Mouse (Mus musculus) lung, postnatal 0 days (tissue): ENCODE measurements at regions not wholly inside any gene's neighbourhood (a gene's known extent, or its start where the extent isn't known, plus 50 kb on each side); places are given as distances from the start of the nearest gene placed in this dataset.
A peak's percentile ranks its signal among the peaks of the same experiment; 100 is the strongest.

Experiments used
- ATAC-seq: fragments of 200-750 bp; cut with Nextera tagmentation; 2 replicates; pipeline ENCODE4 v1.8.0; 2017; ENCODE audit warnings: moderate library complexity
- DNase-seq: peaks from one replicate; pipeline ENCODE4 v3.0.0-alpha.2; 2016; ENCODE audit warnings: low spot score
- H3K27ac ChIP-seq: fragments of 300-500 bp; sonication (generic); 2 replicates; pipeline ENCODE4 v1.5.1; 2014; ENCODE audit warnings: antibody characterized with exemption, mild to moderate bottlenecking, low read length, mixed read lengths
- H3K27me3 ChIP-seq: fragments of 300-500 bp; sonication (generic); replicated peaks from 2 replicates; pipeline ENCODE4 v1.6.1; 2014; ENCODE audit warnings: low read length, mixed read lengths; ENCODE audit not compliant: insufficient read depth
- H3K36me3 ChIP-seq: fragments of 300-500 bp; sonication (generic); 2 replicates; pipeline ENCODE4 v1.6.1; 2014; ENCODE audit warnings: low read length, mixed read lengths; ENCODE audit not compliant: insufficient read depth
- H3K4me1 ChIP-seq: fragments of 300-500 bp; sonication (generic); 2 replicates; pipeline ENCODE4 v1.6.1; 2014; ENCODE audit warnings: antibody characterized with exemption, low read depth, low read length, mixed read lengths; ENCODE audit not compliant: insufficient read depth
- H3K4me2 ChIP-seq: fragments of 300-500 bp; sonication (generic); replicated peaks from 2 replicates; pipeline ENCODE4 v1.6.1; 2014; ENCODE audit warnings: low read depth, mild to moderate bottlenecking, low read length, moderate library complexity, mixed read lengths
- H3K4me3 ChIP-seq: fragments of 300-500 bp; sonication (generic); 2 replicates; pipeline ENCODE4 v1.5.1; 2014; ENCODE audit warnings: low read depth, low read length
- H3K9ac ChIP-seq: fragments of 300-500 bp; sonication (generic); replicated peaks from 2 replicates; pipeline ENCODE4 v1.6.1; 2014; ENCODE audit warnings: low read depth, mild to moderate bottlenecking
- H3K9me3 ChIP-seq: fragments of 300-500 bp; sonication (generic); 2 replicates; pipeline ENCODE4 v1.6.1; 2016; ENCODE audit warnings: low read length, mixed read lengths
- CTCF ChIP-seq: IDR thresholded peaks from 2 replicates; pipeline ENCODE4 v1.5.1; 2016; ENCODE audit warnings: antibody characterized with exemption, mild to moderate bottlenecking
- EP300 ChIP-seq: IDR thresholded peaks from 2 replicates; pipeline ENCODE4 v1.6.1; 2016; ENCODE audit warnings: antibody characterized with exemption, mild to moderate bottlenecking, control low read depth
- WGBS: fragments of 180-500 bp; shearing (Covaris S2); extraction: QIAGEN DNeasy Blood & Tissue Kit; methylation state at CpG from one replicate; pipeline ENCODE4 v1.1.7; 2014; 5-methylcytosine and 5-hydroxymethylcytosine counted together

- Histone ChIP-seq H3K4me2 (no peak overlapping the region), H3K36me3 (no peaks in the 10 kb centered on the region), H3K9ac (no peak overlapping the region), H3K9me3 (no peaks in the 10 kb centered on the region), H3K4me1 (no peaks in the 10 kb centered on the region), H3K27me3 (no peaks in the 10 kb centered on the region), H3K4me3 (no peak overlapping the region), H3K27ac (no peak overlapping the region)
- 44% methylated on average over 3 of the region's 3 CpGs for WGBS
- no peak for ATAC-seq
- no peak for DNase-seq
- TF ChIP-seq CTCF = no peak
- TF ChIP-seq EP300 = no peak
Observed at GRCm38 (mm10) chr17:75775518-75775917, 223.8 kb upstream of the Fam98a start.

GRCm38 (mm10) chr17:75772861-75773260 lies 221.1 kb upstream of the Fam98a start:
- TF ChIP-seq EP300 = no peak
- TF ChIP-seq CTCF = no peak
- H3K36me3 ChIP-seq = no peaks in the 10 kb centered on the region
- H3K9me3 ChIP-seq = no peaks in the 10 kb centered on the region
- H3K9ac ChIP-seq = no peak overlapping the region
- H3K27ac ChIP-seq = no peak overlapping the region
- ATAC-seq (no peak), DNase-seq (no peak)
- no peaks in the 10 kb centered on the region for H3K27me3 ChIP-seq
- no peak overlapping the region for H3K4me3 ChIP-seq
- H3K4me1 ChIP-seq = no peaks in the 10 kb centered on the region
- H3K4me2 ChIP-seq = no peak overlapping the region

GRCm38 (mm10) chr17:75768654-75769053 lies 216.9 kb upstream of the Fam98a start:
- 78% methylated on average over 6 of the region's 6 CpGs for WGBS
- Histone ChIP-seq H3K36me3 (no peaks in the 10 kb centered on the region), H3K4me1 (no peaks in the 10 kb centered on the region), H3K4me2 (no peak overlapping the region), H3K27ac (no peak overlapping the region), H3K9me3 (no peaks in the 10 kb centered on the region), H3K4me3 (no peak overlapping the region), H3K9ac (no peak overlapping the region), H3K27me3 (no peaks in the 10 kb centered on the region)
- no peak for ATAC-seq
- DNase-seq = no peak
- TF ChIP-seq CTCF (peak; percentile 17; the same call in 1 of the 2 replicates), EP300 (no peak)

DNA sequence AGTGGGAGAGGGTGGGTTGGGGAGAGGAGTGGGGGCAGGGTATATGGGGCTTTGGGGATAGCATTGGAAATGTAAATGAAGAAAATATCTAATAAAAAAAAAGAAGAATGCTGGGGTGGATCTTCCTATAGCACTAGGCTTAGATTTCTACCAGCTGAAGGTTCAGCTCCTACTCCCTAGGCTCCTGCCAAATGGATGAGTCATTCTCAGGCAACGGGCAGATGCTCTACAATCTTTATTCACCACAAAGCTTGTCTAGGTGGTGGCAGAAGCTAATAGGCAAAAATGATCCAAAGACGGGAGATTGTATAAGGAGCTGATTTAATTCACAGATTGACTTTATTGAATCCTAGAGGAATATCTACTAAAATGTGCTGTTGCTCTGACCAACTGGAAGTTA lies 211.6 kb upstream of the Fam98a start:
- Histone ChIP-seq H3K4me2 (no peak overlapping the region), H3K9ac (no peak overlapping the region), H3K9me3 (no peaks in the 10 kb centered on the region), H3K27ac (no peak overlapping the region), H3K4me1 (no peaks in the 10 kb centered on the region), H3K36me3 (no peaks in the 10 kb centered on the region), H3K4me3 (no peak overlapping the region), H3K27me3 (no peaks in the 10 kb centered on the region)
- TF ChIP-seq EP300 = no peak
- no peak for TF ChIP-seq CTCF
- 77% methylated on average over 2 of the region's 2 CpGs for WGBS
- DNase-seq (no peak), ATAC-seq (no peak)

DNA sequence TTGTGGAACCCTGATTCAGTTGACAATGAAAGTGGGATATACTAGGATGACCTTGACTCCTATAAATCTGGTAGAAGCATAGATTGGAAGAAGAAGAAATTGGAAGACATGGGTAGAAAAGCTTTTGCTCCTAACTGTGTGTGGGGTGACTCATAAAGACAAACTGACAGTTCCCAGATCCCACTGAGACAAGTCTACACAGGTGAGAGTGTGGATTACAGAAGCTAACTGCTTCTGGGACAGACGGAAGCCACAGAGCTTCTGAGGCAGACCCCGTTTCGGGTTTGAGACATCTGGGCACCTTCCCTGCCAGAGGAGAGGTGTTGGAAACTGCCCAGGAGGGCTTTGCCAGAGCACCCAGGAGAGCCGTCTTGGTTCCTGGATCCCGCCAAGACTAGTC lies 204.7 kb upstream of the Fam98a start:
- WGBS = 86% methylated on average over 5 of the region's 5 CpGs
- no peaks in the 10 kb centered on the region for H3K4me1 ChIP-seq
- no peak overlapping the region for H3K4me2 ChIP-seq
- H3K9ac ChIP-seq = no peak overlapping the region
- no peaks in the 10 kb centered on the region for H3K36me3 ChIP-seq
- no peaks in the 10 kb centered on the region for H3K27me3 ChIP-seq
- ATAC-seq (no peak), DNase-seq (no peak)
- no peak for TF ChIP-seq EP300
- no peak for TF ChIP-seq CTCF
- H3K27ac ChIP-seq = no peak overlapping the region
- H3K9me3 ChIP-seq = no peaks in the 10 kb centered on the region
- H3K4me3 ChIP-seq = no peak overlapping the region

GRCm38 (mm10) chr17:75716458-75716857 lies 164.7 kb upstream of the Fam98a start:
- 89% methylated on average over 4 of the region's 4 CpGs for WGBS
- Histone ChIP-seq H3K27ac (no peak overlapping the region), H3K4me3 (no peak overlapping the region), H3K9ac (no peak overlapping the region), H3K27me3 (no peaks in the 10 kb centered on the region), H3K9me3 (no peaks in the 10 kb centered on the region), H3K4me2 (no peak overlapping the region), H3K4me1 (no peaks in the 10 kb centered on the region), H3K36me3 (no peaks in the 10 kb centered on the region)
- ATAC-seq (no peak), DNase-seq (no peak)
- TF ChIP-seq CTCF (no peak), EP300 (no peak)

- Histone ChIP-seq H3K27ac (no peak overlapping the region), H3K27me3 (no peaks in the 10 kb centered on the region), H3K36me3 (no peaks in the 10 kb centered on the region), H3K4me1 (no peaks in the 10 kb centered on the region), H3K9ac (no peak overlapping the region), H3K9me3 (no peaks in the 10 kb centered on the region), H3K4me2 (no peak overlapping the region), H3K4me3 (no peak overlapping the region)
- DNase-seq (no peak), ATAC-seq (no peak)
- TF ChIP-seq EP300 (no peak), CTCF (no peak)
Observed at GRCm38 (mm10) chr17:75714578-75714977, 162.8 kb upstream of the Fam98a start.
